Mouse (Mus musculus) megakaryocyte-erythroid progenitor cell, adult 5-6 weeks (primary cell): ENCODE data around the gene Auh. TPM values are rescaled to one million over a fixed set of nuclear protein-coding genes. Genes with fewer than 3 reads are reported as not detected.

ENCODE experiments used
- ATAC-seq: replicated peaks from 2 replicates; pipeline ENCODE4 v1.8.0; 2016; ENCODE audit warnings: mild to moderate bottlenecking, inconsistent platforms; ENCODE audit not compliant: severe bottlenecking, poor library complexity, low FRiP score, low TSS enrichment
- total RNA-seq, 2 experiments: library from RNA; stranded (forward) in 1 of 2; stranded (reverse) in 1 of 2; fragments of 200-1000, 215-1000 nt in 1 of 2; fragments of >200 nt in 1 of 2; fragmentation: Nextera tagmentation in 1 of 2; gene quantifications; 2 replicates each; pipeline ENCODE4 v1.2.3; 2014 to 2017

Auh gene
- total RNA-seq (2014; fragmentation: Nextera tagmentation) (28.8 and 40.9 TPM in 2 replicates), total RNA-seq (2017) (22.5 and 24.9 TPM in 2 replicates)

DNA sequence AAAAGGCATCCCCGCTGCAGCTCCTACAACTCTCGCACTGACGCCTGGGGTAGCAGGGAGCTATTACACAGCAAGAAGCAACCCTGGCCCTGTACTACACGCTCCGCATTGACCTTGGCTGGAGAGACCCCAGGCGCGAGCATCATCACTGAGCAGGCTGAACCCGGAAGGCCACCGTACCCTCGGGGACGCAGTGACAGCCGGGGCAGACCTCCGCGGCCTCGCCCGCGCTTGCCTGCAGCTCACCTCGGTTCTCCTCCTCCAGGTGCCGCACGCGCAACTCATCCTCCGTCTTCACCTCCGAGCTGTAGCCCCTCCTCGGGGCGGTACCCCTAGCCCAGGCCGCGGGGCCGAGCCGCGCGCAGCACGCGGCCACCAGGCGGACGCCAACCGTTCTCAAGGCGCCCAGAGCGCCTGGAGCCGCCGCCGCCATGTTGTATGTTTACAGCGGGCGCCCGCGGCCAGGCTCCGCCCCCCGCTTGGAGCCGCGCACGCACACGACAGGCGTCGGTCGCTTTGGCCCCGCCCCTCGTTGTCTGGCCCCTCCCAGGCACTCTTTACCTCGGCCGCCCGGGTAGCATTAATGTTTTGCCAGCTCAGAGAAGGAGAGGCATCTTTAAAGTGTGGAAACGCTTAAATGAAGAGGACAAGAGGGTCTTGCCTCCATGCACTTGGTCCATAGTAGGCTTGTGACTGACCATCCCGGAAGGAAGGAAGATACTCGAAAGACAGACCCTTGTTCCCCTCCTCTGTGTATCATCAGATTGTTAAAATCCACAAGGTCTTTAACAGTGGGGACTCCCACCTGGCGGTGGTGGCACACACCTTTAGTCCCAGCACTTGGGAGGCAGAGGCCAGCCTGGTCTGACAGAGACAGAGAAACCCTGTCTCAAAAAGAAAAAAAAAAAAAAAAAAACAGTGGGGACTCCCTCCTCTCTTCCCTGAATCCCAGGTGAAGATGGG is at the start of gene Auh:
Auh (minus strand) TSS at position 473 of the 963 bp plus-strand sequence.
- ATAC-seq = peak; percentile 96

DNA sequence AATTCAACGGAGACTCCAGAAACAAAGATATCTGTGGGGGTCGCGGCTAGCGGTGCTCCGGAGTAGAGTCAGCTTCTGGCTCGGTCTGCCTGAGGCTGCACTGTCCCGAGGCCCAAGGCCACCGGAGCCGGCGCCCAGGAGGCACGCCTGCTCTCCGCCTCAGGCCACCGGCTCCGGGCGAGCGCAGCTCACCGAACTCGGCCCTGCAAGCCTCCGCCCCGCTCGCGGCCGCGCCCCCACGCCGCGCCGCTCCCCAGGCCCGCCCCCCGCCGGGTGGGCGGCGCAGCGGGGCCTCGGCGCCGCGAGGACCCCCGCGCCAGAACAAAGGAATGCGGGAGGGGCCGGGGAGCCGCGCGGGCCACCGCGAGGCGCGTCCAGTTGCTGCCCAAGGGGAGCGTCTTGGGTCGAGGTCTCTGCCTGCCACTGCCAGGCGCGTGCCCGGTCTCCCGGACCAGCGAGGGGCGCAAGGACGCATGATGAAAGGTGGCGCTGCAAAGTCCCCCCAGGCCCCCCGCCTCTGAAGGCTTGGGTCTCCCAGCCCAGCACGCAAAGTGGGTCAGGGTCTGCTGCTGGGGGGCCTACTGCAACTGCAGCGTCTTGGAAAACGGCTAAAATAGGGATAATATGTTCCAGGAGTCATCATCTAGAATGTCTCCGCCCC is 49.0 kb upstream of the Auh start:
- no peak for ATAC-seq

DNA sequence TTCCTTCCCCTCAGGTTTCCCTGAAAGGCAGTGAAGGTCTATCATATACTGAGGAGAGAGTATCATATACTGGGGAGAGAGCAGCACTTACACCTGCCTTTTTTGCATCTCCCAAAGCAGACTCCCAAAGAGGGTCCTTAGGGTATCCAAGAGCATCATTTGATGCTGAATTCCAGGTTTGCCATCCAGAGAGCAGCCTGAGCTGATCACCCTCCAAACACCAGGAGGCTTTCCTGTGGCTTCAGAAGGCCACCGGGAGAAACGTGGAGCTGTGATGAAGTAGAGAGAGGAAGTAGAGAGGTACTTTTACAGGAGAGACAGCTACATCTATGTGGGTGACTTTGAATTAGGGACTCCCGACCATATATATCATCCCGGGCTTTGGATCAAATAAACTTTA is 48.3 kb upstream of the Auh start:
- ATAC-seq = no peak

DNA sequence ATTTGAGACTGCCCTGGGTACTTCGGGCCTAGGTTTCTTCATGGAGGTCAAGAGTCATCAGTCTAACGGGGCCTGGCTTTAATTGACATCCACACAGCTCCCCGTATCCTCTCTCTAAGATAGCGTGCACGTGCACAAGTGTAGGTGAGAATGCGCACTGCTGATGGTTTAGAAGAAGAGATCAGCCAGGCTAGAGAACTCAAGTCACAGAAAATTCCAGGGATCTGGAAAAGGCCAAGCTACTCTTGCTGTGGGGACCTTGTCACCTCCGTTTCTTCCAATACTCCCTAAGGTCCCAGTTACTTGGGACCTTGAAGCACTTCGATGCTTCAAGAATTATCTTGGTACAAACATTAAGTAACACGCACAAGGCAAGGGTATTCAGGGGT is 47.7 kb upstream of the Auh start:
- ATAC-seq = no peak

DNA sequence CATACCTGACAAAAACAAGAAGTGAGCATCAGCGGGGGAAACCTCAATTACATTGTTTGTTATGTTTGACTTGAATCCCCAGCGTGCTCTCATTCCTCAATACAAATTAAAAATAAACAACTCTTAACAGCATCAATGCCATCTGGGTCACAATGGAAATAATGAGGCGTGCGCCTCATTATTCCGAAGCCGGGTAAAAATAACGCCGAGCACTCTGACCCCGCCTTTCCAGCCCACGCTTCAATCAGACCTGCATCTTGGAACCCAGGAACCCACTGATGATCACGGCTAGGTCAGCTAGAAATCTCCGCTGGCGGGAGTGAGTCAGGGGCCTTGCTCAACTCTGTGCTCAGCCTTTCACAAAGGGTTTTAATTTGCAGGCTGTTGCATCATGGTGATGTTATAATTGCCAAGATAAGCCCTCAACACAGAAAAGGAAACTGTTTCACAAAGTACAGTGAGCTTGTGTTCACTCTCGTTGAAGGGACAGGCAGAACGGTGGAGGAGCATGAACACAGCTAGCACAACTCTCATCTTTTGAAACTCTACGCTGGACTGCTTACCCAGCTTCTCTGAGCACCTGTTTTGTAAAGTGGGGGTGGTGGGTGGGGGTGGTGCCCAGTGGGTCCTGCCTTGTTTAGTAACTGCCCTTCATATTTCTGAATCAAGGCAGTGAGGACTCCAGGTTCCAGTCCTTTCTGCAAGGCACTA is 47.2 kb upstream of the Auh start:
- ATAC-seq = no peak

DNA sequence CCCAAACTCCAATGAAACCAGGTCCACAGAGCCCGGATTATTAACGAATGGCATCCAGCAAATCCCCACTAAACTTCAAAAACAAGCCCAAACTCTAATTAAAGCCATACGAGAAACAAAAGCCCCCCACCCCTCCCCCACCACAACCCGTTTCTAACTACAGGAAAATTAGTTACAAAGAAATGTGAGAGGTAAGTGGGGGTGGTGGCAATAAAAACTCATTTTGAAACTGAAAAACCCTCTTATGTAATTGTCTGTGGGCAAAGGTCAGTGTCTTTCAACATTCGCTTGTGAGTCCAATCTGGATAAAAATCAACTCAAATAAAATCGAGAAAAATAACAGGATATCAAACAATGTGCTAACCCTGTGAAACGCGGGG is 46.6 kb upstream of the Auh start:
- no peak for ATAC-seq

DNA sequence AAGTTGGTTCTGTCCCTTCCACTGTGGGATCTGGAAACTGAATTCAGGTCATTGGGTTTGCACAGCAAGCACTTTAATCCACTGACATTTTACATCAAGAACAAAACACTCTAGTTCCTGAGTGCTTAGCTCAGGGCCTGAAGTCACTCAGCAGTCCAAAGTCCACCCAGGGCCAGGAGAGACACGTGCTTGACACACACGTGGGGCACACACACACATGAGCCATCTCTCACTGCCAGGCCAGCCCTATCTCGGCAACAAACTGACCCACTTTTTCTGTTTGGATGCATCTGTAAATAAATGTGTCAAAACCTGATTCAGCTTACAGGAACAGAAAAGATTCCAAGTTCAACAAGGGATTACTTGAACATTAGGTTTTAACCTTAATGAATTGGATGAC is 45.2 kb upstream of the Auh start:
- ATAC-seq = no peak

DNA sequence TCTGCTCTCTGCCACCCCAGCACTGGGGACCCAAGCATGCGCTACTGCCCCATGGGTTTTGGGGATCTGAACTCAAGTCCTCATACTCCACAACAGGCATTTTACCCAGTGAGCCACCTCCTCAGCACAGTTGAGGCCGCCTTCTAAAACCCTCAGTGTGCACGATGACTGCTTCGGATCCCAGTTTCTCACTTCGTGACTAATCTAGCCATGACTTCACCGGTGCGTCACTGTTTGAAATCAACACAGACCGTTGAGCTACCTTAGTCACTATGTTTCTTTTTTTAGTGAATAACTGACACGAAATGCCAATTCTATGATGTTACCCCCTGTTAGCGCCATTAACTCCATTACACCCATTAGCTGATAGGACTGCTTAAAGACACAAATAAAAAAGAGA is 43.9 kb upstream of the Auh start:
- ATAC-seq = no peak

DNA sequence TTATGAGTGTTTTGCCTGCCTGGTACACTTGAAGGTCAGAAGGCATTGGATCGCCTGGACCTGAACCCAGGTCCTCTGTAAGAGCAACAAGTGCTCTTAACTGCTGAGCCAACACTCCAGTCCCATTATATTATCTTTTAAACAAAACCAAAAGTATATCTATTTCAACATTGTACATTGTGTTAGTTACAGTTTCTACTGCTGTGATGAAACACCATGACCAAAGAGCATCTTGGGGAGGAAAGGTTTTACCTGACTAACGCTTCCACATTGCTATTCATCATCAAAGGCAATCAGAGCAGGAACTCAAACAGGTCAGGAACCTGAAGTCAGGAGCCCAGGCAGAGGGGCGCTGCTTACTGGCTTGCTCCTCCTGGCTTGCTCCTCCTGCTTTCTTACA is 43.1 kb upstream of the Auh start:
- no peak for ATAC-seq

DNA sequence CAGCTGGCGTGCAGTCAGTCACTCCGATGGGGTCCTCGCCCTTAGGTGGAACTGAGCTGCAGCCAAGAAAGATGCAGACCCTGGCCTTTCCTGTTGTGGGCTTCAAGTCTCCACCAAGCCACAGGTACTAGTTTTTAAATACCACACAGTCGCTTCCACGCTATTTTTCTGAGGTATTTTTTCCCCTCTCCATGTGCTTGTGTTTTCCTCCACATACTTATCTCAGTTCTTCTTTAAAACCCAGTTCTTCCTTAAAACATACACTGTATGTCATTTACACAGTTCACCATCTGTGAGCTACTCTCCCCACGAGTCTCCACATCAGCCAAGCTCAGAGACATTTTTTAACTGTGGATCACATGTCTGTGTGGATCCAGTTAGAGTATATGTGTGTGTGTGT is 41.4 kb upstream of the Auh start:
- no peak for ATAC-seq

DNA sequence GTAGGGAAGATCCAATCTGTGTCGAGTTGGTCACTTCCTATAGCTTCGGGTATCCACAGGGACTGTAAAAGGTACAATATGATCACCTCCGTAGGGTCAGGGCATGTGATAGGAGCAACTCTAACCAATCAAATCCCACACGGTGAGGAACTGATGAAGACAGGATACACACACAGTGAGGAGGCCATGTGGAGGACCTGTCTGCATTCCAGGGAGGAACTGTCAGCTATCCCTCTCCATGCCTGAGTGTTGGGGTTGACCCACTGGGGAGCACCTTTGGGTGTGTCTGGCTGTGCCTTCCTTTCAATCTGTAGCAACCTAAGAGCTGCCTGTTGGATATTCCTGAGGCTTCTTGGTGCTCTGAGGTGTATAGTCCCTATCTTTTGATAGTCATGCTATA is 33.4 kb upstream of the Auh start:
- no peak for ATAC-seq

DNA sequence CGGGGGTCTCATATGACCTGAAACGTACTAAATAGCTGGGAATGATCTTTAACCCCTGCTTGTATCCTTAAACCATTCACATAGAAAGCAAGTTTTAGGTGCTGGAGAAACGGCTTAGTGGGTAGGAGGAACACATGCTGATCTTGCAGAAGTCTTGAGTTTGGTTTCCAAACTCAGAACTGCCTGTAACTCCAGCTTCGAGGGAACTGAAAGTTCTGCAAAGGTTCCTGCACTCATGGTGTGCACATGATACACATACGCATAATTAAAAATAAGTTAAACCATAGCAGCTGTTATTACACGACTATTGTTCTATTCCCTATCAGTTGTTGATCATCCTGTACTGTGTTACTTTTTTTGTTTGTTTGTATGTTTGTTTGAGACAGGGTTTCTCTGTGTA is 32.9 kb upstream of the Auh start:
- ATAC-seq = no peak

DNA sequence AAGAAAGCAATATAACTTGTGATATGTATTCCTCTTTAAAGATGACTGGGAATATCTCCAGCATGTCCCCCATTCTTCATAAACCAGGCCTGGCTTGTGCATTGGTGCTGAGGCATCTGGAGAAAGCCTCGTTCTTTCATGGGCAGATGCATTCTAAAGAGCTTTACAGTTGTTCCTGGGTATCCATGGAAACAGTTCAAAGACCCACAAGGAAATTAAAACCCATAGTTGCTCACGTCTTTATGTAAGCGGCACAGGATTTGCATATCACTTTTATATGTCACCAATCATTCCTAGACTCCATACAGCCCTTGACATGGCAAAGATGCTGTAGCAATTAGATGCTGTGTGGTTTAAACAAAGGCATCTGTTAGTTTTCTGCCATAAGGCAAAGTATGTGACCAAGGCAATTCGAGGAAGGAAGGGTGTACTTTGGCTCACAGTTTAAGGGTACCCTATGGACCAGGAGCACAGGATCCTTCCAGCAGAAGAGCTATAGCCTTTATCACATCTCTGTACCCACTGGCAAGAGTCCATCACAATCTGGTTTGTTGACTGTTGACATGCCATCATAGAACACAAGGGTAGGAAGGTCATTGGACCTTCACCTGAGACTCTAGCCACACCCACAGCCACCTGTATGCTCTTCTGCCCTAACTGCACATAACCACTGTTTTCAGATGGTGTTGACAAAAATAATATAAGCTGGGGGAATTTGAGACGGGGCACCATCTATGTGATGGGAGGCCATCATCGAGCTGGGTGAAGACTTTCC is 24.5 kb upstream of the Auh start:
- ATAC-seq = no peak

DNA sequence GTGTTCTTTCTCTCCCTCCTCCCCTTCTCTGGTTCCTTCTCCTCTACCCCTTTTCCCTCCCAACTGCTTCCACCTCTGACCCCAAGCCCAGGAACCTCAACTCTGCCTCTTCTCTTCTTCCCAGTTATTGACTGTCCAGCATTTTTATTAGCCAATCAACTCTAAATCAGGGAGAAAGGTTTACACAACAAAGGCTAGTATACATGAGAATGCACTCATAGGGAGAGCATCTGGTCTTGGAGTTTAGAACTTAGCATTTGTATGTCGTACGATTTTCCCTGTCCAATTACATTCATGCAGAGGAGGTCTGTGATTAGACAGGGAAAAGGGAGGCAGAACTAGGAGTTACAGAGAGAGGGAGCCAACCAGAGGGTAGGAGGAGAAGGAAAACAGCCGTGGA is 19.7 kb upstream of the Auh start:
- no peak for ATAC-seq

DNA sequence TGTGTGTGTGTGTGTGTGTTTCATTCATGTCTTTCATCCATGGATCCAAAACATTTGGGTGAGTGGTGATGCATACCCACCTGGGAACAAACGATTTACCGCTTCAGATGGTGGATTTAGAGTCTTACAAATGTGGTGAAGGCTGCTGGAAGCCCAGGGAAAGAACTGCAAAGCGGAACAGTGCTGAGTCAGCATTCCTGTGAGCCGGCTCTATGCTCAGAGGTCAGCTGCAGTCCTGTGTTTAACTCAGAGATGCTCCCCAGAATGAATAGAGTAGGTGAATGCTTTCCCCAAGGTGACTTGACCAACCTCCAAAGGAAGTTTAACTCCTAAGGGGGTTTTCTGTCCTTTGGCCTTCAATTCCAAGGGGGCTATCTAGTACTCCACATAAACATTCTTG is 18.1 kb upstream of the Auh start:
- ATAC-seq = no peak

DNA sequence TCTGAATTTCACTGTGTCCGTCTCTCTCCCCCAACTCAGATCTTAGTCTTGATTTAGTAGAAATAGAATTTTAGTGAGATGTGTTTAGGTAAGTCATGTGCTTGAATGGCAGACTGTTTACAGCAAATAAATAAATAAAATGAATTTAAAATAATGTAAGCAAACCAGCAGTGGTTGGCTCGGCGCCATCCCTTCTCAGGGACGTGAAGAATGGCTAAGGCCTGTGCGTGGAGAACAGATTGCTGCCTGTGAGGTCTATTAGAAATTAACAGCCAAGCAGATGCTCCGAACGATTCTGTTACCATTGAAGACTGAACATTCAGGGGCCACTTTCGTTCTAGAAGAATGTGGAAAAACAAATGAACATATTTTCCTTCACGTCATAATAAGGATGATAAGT is 16.3 kb upstream of the Auh start:
- ATAC-seq = no peak

DNA sequence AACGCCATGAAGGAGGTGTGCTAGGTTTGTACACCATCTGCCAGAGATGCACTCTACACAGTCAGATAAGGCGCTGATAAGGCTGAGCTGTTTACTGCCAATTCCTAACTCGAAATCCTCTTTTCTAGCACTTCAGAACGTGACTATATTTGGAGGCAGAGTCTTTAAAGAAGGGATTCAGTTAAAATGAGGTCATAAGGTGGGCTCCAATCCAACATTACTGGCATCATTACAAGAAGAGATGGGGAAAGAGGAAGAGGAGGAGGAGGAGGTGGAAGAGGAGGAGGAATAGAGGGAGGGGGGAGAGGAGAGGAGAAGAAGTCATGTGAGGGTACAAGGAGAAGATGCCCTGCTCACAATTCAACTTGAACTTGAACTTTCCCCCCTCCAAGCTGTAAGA is 14.6 kb upstream of the Auh start:
- ATAC-seq = no peak

DNA sequence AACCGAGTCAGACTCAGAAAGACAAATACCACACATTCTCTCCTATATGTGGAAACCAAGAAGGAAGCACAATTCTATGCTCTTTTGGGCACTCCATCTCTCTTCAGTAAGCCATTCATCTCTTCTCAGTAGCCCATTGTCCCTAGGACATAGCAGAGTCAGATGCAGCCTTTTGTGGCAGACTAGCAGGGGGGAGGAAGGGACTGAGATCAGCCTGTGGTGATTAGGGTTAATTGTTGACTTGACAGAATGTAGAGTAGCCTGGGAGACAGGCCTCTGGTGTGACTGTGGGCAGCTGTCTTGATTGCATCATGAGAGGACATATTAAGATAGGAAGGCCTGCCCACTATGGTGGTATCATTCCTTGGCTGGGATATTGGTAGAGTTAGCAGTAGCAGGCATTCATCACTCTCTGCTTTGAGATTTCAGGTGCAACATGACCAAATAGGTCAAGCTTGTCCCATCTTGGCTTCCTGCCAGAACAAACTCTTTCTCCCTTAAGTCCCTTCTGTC is 13.5 kb upstream of the Auh start:
- no peak for ATAC-seq

DNA sequence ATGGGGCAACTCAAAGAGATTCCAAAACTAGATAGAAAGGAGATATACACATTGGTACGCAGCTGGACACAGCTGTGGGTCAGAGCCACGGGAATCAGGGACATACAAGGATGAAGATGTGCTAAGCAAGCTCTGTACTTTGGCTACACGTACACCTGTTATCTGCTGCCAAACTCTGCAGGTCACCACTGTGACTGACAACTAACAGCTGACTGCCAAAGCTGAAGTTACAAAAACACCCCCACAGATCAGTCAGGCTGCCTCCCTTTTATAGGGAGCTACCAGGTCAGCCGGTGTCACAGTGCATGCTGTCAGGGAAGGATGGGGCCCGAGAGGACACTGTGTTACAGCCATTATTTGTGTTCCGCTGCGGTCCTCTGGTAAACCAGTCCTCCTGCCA is 11.5 kb upstream of the Auh start:
- no peak for ATAC-seq
